Mouse (Mus musculus) gastrocnemius, adult 18-20 months (tissue): Measurements from ENCODE around the gene A830031A19Rik. TPM values are rescaled to one million over a fixed set of nuclear protein-coding genes. Genes with fewer than 3 reads are reported as not detected.

ENCODE experiments used
- DNase-seq: peaks from one replicate; pipeline ENCODE4 v3.0.0; 2021; ENCODE audit warnings: low spot score
- total RNA-seq, 2 experiments: library from RNA; stranded (reverse); gene quantifications; 2 replicates each; pipeline ENCODE4 v1.2.3; 2021

Gene A830031A19Rik
- total RNA-seq, 2 experiments from 2014 or later: not detected

GRCm38 (mm10) chr11:24095656-24096353 lies 21.0 kb upstream of the A830031A19Rik start:
- no peak for DNase-seq

GRCm38 (mm10) chr11:24095236-24095635 lies 20.4 kb upstream of the A830031A19Rik start:
- no peak for DNase-seq

GRCm38 (mm10) chr11:24094086-24094487 lies 19.2 kb upstream of the A830031A19Rik start:
- DNase-seq: no peak

GRCm38 (mm10) chr11:24092618-24093017 lies 17.8 kb upstream of the A830031A19Rik start:
- DNase-seq: no peak

- no peak for DNase-seq
Measured at GRCm38 (mm10) chr11:24091393-24092080, 16.7 kb upstream of the A830031A19Rik start.

- no peak for DNase-seq
Measured at GRCm38 (mm10) chr11:24090443-24090842, 15.6 kb upstream of the A830031A19Rik start.

- no peak for DNase-seq
Measured at GRCm38 (mm10) chr11:24087069-24087468, 12.2 kb upstream of the A830031A19Rik start.

- no peak for DNase-seq
Measured at GRCm38 (mm10) chr11:24085986-24086385, 11.1 kb upstream of the A830031A19Rik start.

- DNase-seq: no peak
Measured at GRCm38 (mm10) chr11:24084590-24084989, 9.7 kb upstream of the A830031A19Rik start.

GRCm38 (mm10) chr11:24084077-24084476 lies 9.2 kb upstream of the A830031A19Rik start:
- no peak for DNase-seq

- no peak for DNase-seq
Measured at GRCm38 (mm10) chr11:24083423-24083822, 8.6 kb upstream of the A830031A19Rik start.

- DNase-seq: no peak
Measured at GRCm38 (mm10) chr11:24083076-24083405, 8.2 kb upstream of the A830031A19Rik start.

GRCm38 (mm10) chr11:24082385-24083075 lies 7.7 kb upstream of the A830031A19Rik start:
- no peak for DNase-seq

GRCm38 (mm10) chr11:24081687-24082384 lies 7.0 kb upstream of the A830031A19Rik start:
- no peak for DNase-seq

- peak; percentile 15 for DNase-seq
Measured at GRCm38 (mm10) chr11:24081016-24081686, 6.3 kb upstream of the A830031A19Rik start.

GRCm38 (mm10) chr11:24080541-24080940 lies 5.7 kb upstream of the A830031A19Rik start:
- DNase-seq: no peak

- DNase-seq: no peak
Measured at GRCm38 (mm10) chr11:24079392-24080391, 4.8 kb upstream of the A830031A19Rik start.

GRCm38 (mm10) chr11:24078706-24079316 lies 4.0 kb upstream of the A830031A19Rik start:
- DNase-seq: no peak
